Mouse (Mus musculus): Measurements from ENCODE around the gene Scd2. TPM values are rescaled to one million over a fixed set of nuclear protein-coding genes. Genes with fewer than 3 reads are reported as not detected.

The Scd2 gene
- polyA plus RNA-seq, 1 experiment from 2014 or later = 255 TPM

- Histone ChIP-seq H3K9me3 (no peaks in the 10 kb centered on the region), H3K27ac (replicated peaks) (no peak overlapping the region), H3K9ac (no peak overlapping the region), H3K4me1 (replicated peaks) (peaks cover 7% of the 10 kb centered on the region), H3K4me2 (no peak overlapping the region), H3K4me3 (no peak overlapping the region), H3K36me3 (no peaks in the 10 kb centered on the region), H3K27me3 (no peaks in the 10 kb centered on the region)
- no peak for ATAC-seq (ENCODE audit: low read depth)
- WGBS = 82% methylated on average over 5 of the region's 5 CpGs
These were observed 33.0 kb upstream of the Scd2 start for GRCm38 (mm10) chr19:44260487-44260886.

GRCm38 (mm10) chr19:44261774-44262173 lies 31.7 kb upstream of the Scd2 start:
- 80% methylated on average over 7 of the region's 7 CpGs for WGBS
- no peak for ATAC-seq (ENCODE audit: low read depth)

GRCm38 (mm10) chr19:44263581-44263980 lies 29.9 kb upstream of the Scd2 start:
- Histone ChIP-seq H3K4me1 (replicated peaks) (peaks cover 25% of the 10 kb centered on the region), H3K9ac (no peak overlapping the region), H3K4me3 (no peak overlapping the region), H3K36me3 (no peaks in the 10 kb centered on the region), H3K9me3 (no peaks in the 10 kb centered on the region), H3K4me2 (no peak overlapping the region), H3K27me3 (no peaks in the 10 kb centered on the region), H3K27ac (replicated peaks) (no peak overlapping the region)
- 85% methylated on average over 3 of the region's 3 CpGs for WGBS
- no peak for ATAC-seq (ENCODE audit: low read depth)

More at GRCm38 (mm10) chr19:44261774-44262173, 31.7 kb upstream of the Scd2 start:
- Histone ChIP-seq H3K27ac (replicated peaks) (no peak overlapping the region), H3K36me3 (no peaks in the 10 kb centered on the region), H3K4me2 (no peak overlapping the region), H3K4me3 (no peak overlapping the region), H3K27me3 (no peaks in the 10 kb centered on the region), H3K9me3 (no peaks in the 10 kb centered on the region), H3K4me1 (replicated peaks) (peaks cover 18% of the 10 kb centered on the region), H3K9ac (no peak overlapping the region)

GRCm38 (mm10) chr19:44264226-44264625 lies 29.2 kb upstream of the Scd2 start:
- Histone ChIP-seq H3K27me3 (no peaks in the 10 kb centered on the region), H3K9ac (no peak overlapping the region), H3K9me3 (no peaks in the 10 kb centered on the region), H3K4me3 (no peak overlapping the region), H3K4me1 (replicated peaks) (peaks cover 25% of the 10 kb centered on the region), H3K36me3 (no peaks in the 10 kb centered on the region), H3K4me2 (no peak overlapping the region), H3K27ac (replicated peaks) (no peak overlapping the region)
- no peak for ATAC-seq (ENCODE audit: low read depth)
- WGBS = 76% methylated on average over 9 of the region's 9 CpGs

GRCm38 (mm10) chr19:44265300-44265699 lies 28.2 kb upstream of the Scd2 start:
- no peak for ATAC-seq (ENCODE audit: low read depth)
- Histone ChIP-seq H3K4me3 (no peak overlapping the region), H3K9me3 (no peaks in the 10 kb centered on the region), H3K36me3 (no peaks in the 10 kb centered on the region), H3K4me1 (replicated peaks) (peaks cover 25% of the 10 kb centered on the region), H3K4me2 (no peak overlapping the region), H3K27ac (replicated peaks) (no peak overlapping the region; the same call in 1 of the 2 replicates), H3K27me3 (no peaks in the 10 kb centered on the region), H3K9ac (no peak overlapping the region)
- 13% methylated on average over 7 of the region's 7 CpGs for WGBS

GRCm38 (mm10) chr19:44265911-44266337 lies 27.6 kb upstream of the Scd2 start:
- 18% methylated on average over 5 of the region's 5 CpGs for WGBS
- H3K9me3 ChIP-seq = no peaks in the 10 kb centered on the region
- H3K4me2 ChIP-seq = peak overlapping the region; percentile 80
- ATAC-seq (ENCODE audit: low read depth) = no peak
- H3K9ac ChIP-seq = no peak overlapping the region
- no peaks in the 10 kb centered on the region for H3K27me3 ChIP-seq
- H3K36me3 ChIP-seq = no peaks in the 10 kb centered on the region
- H3K4me1 ChIP-seq (replicated peaks) = peaks cover 25% of the 10 kb centered on the region
- H3K4me3 ChIP-seq = no peak overlapping the region
- peak overlapping the region; percentile 95 for H3K27ac ChIP-seq (replicated peaks)

GRCm38 (mm10) chr19:44266458-44266823 lies 27.0 kb upstream of the Scd2 start:
- Histone ChIP-seq H3K4me1 (replicated peaks) (peaks cover 25% of the 10 kb centered on the region), H3K9ac (peak overlapping the region; percentile 80), H3K36me3 (no peaks in the 10 kb centered on the region), H3K4me2 (peak overlapping the region; percentile 80), H3K9me3 (no peaks in the 10 kb centered on the region), H3K4me3 (peak overlapping the region; percentile 62), H3K27me3 (no peaks in the 10 kb centered on the region), H3K27ac (replicated peaks) (peak overlapping the region; percentile 95)
- peak; percentile 15; the same call in 1 of the 2 replicates for ATAC-seq (ENCODE audit: low read depth)
- WGBS = 1% methylated on average over 6 of the region's 6 CpGs

GRCm38 (mm10) chr19:44266824-44267498 lies 26.5 kb upstream of the Scd2 start:
- under 1% methylated on average over 42 of the region's 43 CpGs for WGBS
- H3K4me1 ChIP-seq (replicated peaks) = peaks cover 25% of the 10 kb centered on the region
- ATAC-seq (ENCODE audit: low read depth) = peak; percentile 96
- peak overlapping the region; percentile 80 for H3K4me2 ChIP-seq
- H3K9me3 ChIP-seq = no peaks in the 10 kb centered on the region
- peak overlapping the region; percentile 80 for H3K9ac ChIP-seq
- H3K27me3 ChIP-seq = no peaks in the 10 kb centered on the region
- peak overlapping the region; percentile 95 for H3K27ac ChIP-seq (replicated peaks)
- no peaks in the 10 kb centered on the region for H3K36me3 ChIP-seq
- H3K4me3 ChIP-seq = peak overlapping the region; percentile 62

- WGBS = 11% methylated on average over 18 of the region's 18 CpGs
- ATAC-seq (ENCODE audit: low read depth) = peak; percentile 30
- no peaks in the 10 kb centered on the region for H3K36me3 ChIP-seq
- H3K27ac ChIP-seq (replicated peaks) = peak overlapping the region; percentile 95
- H3K4me2 ChIP-seq = peak overlapping the region; percentile 80
- no peaks in the 10 kb centered on the region for H3K27me3 ChIP-seq
- H3K9me3 ChIP-seq = no peaks in the 10 kb centered on the region
- peak overlapping the region; percentile 62 for H3K4me3 ChIP-seq
- H3K4me1 ChIP-seq (replicated peaks) = peaks cover 25% of the 10 kb centered on the region
- H3K9ac ChIP-seq = peak overlapping the region; percentile 80
These were observed 25.9 kb upstream of the Scd2 start for GRCm38 (mm10) chr19:44267499-44268002.

- H3K9me3 ChIP-seq = no peaks in the 10 kb centered on the region
- H3K4me2 ChIP-seq = no peak overlapping the region
- 75% methylated on average over 4 of the region's 4 CpGs for whole genome bisulfite sequencing
- H3K27ac ChIP-seq (replicated peaks) = no peak overlapping the region
- H3K4me1 ChIP-seq (replicated peaks) = no peaks in the 10 kb centered on the region; the same call in 1 of the 2 replicates
- no peaks in the 10 kb centered on the region for H3K36me3 ChIP-seq
- H3K9ac ChIP-seq = no peak overlapping the region
- H3K27me3 ChIP-seq = no peaks in the 10 kb centered on the region
- no peak overlapping the region for H3K4me3 ChIP-seq
- no peak for ATAC-seq (ENCODE audit: low read depth)
These were observed 19.8 kb upstream of the Scd2 start for GRCm38 (mm10) chr19:44273711-44274110.

- no peak overlapping the region for H3K27ac ChIP-seq (replicated peaks)
- ATAC-seq (ENCODE audit: low read depth) = no peak
- H3K9me3 ChIP-seq = no peaks in the 10 kb centered on the region
- H3K4me1 ChIP-seq (replicated peaks) = no peaks in the 10 kb centered on the region; the same call in 1 of the 2 replicates
- H3K36me3 ChIP-seq = no peaks in the 10 kb centered on the region
- H3K4me2 ChIP-seq = no peak overlapping the region
- WGBS = 91% methylated on average over 4 of the region's 4 CpGs
- no peak overlapping the region for H3K4me3 ChIP-seq
- no peaks in the 10 kb centered on the region for H3K27me3 ChIP-seq
- no peak overlapping the region for H3K9ac ChIP-seq
These were observed 19.0 kb upstream of the Scd2 start for GRCm38 (mm10) chr19:44274452-44274851.

GRCm38 (mm10) chr19:44275418-44275817 lies 18.1 kb upstream of the Scd2 start:
- Histone ChIP-seq H3K4me1 (replicated peaks) (peaks cover 7% of the 10 kb centered on the region), H3K27me3 (no peaks in the 10 kb centered on the region), H3K9me3 (no peaks in the 10 kb centered on the region), H3K4me2 (no peak overlapping the region), H3K9ac (no peak overlapping the region), H3K27ac (replicated peaks) (no peak overlapping the region), H3K36me3 (no peaks in the 10 kb centered on the region), H3K4me3 (no peak overlapping the region)
- ATAC-seq (ENCODE audit: low read depth) = no peak
- WGBS = 94% methylated on average over 1 of the region's 1 CpGs

- Histone ChIP-seq H3K9ac (no peak overlapping the region), H3K27ac (replicated peaks) (no peak overlapping the region), H3K27me3 (no peaks in the 10 kb centered on the region), H3K4me3 (no peak overlapping the region), H3K36me3 (no peaks in the 10 kb centered on the region), H3K4me1 (replicated peaks) (peaks cover 19% of the 10 kb centered on the region), H3K4me2 (no peak overlapping the region), H3K9me3 (no peaks in the 10 kb centered on the region)
- ATAC-seq (ENCODE audit: low read depth) = no peak
- 87% methylated on average over 5 of the region's 5 CpGs for WGBS
These were observed 16.6 kb upstream of the Scd2 start for GRCm38 (mm10) chr19:44276861-44277260.

All from neural tube, embryonic 13.5 days (tissue).